Mouse (Mus musculus): ENCODE data around the gene Usp54.

DNA sequence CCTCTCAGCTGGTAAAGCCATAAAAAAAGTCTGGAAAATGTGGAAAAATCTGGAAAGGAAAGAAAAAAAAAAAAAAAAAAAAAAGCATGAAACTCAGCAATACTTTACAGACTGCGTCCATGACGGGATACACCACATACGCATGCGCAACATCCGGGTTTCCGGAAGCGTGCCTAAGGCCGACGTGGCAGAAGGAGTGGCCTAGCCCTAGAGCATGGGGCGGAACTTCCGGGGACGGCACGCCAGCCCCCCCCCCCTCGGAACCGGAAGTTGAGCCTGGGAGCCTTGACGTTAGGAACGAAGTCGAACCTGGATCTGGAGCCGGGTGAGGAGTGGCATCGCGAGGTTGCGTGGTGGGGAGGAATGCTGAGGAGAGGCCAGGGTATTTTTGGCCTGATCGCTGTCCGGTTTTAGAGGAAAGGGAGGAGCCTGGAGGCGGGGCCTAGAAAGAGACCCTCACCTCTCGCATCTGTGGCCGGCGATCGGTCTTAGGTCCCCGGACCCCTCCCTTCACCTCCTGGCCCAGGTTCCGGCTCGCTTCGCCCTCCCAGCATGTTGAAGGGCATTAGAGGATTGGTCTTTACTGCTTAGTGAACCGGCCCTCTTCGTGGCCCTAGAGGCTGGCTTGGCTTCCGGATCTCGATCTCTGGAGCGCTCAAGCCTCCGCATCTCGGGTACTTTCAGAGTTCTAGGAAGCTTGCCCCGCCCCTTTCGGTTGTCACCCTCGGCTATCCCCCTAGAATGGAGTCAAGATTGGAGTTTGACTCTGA, 33.4 kb upstream of the Usp54 start, which contains the start of gene Sec24c:
- TF ChIP-seq CTCF (IDR thresholded peaks at IDR 0.05; ENCODE audit: low read depth), result no peak
- TF ChIP-seq EP300 (IDR thresholded peaks at IDR 0.05; ENCODE audit: low read depth), result peak; percentile 52; the same call in 1 of the 2 replicates
